Mouse (Mus musculus) adrenal gland, adult (tissue): Measurements from ENCODE around the gene Dnm3.

Experiments
- DNase-seq, 2 experiments: peaks; one replicate each; pipeline ENCODE4 v3.0.0; 2022 to 2023; ENCODE audit warnings: low spot score in 1 of 2; ENCODE audit not compliant: inconsistent age in 2 of 2

Gene Dnm3

GRCm38 (mm10) chr1:162181187-162181975 is 296.5 kb downstream of the Dnm3 start:
- no peak for DNase-seq

- peak in 1 of 2 experiments; percentile 29 for DNase-seq
These were observed 297.4 kb downstream of the Dnm3 start for GRCm38 (mm10) chr1:162180451-162180850.

GRCm38 (mm10) chr1:162179401-162179800 is 298.4 kb downstream of the Dnm3 start:
- no peak for DNase-seq

DNA sequence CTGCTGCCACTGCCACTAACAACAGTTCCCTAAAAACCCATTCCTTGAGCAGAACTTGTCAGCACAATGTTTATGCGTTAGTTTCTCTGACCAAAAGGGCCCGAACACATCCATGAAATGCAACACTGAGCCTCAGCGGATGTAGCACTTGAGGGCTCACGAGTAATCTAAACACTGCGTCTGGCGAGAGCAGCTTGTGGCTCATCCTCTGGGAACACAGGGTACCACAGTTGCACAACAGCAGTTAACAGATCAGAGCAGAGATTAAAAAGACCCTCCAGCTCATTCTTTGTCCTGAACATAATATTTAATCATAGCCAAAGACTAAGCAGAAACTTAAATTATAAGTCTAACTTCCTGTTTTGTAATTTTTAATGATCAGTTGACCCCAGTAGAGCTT is 305.0 kb downstream of the Dnm3 start:
- no peak for DNase-seq

DNA sequence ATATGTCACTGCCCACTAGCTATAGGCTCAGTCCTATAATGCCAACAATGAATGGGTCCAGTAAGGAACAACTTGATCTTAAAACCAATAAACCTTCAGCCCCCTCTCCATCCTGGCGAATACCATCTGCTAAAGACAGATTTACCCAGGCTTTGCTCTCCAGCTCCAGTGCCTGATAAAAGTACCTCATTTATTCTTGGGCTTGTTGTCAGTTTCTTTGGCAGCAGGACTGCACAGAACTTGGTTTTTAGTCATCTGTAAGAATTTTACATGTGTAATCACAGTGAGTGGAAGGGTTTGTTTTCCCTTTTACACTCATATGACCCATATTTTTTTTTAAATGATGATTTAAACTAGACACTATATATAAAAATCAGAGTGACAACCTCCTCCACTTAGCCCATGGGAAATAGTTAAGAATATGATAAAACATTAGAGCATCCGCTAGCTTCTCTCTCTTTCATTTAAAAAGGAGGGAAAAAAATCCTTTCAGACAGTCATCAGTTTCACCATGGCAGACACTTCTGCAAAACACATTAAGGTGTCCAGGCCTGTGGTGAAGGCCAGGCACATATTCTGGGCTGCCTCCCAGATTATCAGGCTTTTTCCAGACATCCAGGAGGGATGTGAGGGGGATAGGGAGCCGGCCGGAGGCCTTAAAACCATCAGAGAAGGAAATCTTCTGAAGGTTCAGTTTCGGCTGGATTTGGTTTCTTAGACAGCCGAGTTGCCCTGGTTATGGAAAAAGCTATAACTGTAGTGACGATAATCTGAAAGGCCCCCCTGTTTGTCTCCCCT is 313.9 kb downstream of the Dnm3 start:
- DNase-seq = no peak

- DNase-seq = peak in 1 of 2 experiments; percentile 29
These were observed 315.2 kb downstream of the Dnm3 start for GRCm38 (mm10) chr1:162162677-162163076.

DNA sequence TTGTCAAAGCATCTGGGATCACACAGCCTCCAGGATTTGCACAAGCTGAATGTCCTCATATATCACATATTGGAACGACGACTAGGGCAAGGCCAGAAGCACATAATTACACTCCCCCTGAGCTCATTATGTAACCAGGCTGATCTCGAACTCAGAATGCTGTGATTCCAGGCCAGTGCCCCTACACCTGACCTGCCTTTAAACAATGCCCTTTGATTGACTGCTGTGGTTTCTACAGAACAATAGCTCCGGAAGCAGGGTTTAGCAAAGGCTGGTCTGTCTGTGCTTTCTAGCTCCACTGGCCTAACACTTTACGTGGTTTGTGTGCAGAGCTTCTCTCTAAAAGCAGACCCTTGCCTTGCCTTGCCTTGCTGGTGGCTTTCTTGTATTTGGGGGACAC is 315.6 kb downstream of the Dnm3 start:
- peak in 1 of 2 experiments; percentile 24 for DNase-seq

GRCm38 (mm10) chr1:162160718-162161117 is 317.1 kb downstream of the Dnm3 start:
- DNase-seq = no peak

DNA sequence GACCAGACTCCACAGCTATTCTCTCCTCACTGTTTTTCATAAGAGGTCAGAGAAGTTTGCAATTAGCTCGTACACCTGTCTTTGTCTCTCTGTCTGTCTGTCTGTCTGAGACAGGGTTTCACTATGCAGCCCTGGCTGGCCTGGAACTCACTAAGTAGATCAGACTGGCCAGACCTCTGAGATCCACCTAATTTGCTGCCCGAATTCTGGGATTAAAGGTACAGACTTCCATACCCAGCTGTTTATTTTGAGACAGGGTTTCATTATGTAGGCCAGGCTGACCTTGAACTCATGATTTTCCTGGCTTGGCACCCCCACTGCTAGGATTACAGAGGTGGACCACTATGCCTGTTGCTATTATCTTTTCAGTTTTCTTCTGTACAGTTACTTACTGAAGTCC is 319.3 kb downstream of the Dnm3 start:
- no peak for DNase-seq

DNA sequence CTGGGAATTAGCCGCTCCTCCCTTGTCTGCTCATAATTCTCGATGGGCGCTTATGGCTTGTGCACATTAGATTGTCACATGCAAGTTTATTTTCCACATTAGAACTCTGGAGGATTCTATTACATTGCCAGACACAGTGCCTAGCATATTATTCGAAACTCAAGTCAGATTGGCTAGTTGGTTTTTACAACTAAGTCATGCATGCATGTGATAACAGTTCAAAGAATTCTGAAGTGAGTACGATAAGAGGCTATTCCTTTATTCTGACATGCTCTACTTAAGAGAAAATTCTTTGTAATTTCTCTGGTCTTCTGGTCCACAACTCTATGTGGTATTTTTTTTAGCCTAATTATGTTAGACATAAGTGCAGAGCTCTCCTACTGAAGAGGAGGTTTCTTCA is 320.2 kb downstream of the Dnm3 start:
- no peak for DNase-seq

- DNase-seq = no peak
These were observed 321.0 kb downstream of the Dnm3 start for GRCm38 (mm10) chr1:162156873-162157272.

- DNase-seq = no peak
These were observed 322.3 kb downstream of the Dnm3 start for GRCm38 (mm10) chr1:162155546-162155945.

GRCm38 (mm10) chr1:162153118-162153517 is 324.7 kb downstream of the Dnm3 start:
- DNase-seq = no peak

- DNase-seq = no peak
These were observed 328.1 kb downstream of the Dnm3 start for GRCm38 (mm10) chr1:162149730-162150129.

GRCm38 (mm10) chr1:162147554-162147953 is 330.3 kb downstream of the Dnm3 start:
- no peak for DNase-seq

DNA sequence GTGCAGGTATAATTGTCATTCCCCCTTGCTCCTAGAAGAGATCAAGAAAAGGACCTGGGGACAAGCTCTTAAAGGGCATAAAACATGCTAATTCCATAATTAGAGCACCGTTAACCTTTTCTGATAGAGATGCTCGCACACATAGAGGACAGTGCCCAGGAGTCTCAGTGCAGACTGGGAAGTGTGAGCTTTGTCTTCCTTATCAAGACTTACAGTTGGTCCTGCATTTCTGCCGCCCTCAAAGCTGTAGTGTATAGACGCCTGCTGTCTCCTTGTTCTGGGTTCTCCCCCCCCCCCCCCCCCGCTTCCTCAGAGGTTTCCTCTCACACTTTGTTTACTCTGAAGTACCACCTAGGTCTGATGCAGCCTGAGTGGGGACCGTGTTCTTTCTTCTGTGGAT is 332.1 kb downstream of the Dnm3 start:
- no peak for DNase-seq

GRCm38 (mm10) chr1:162144992-162145391 is 332.8 kb downstream of the Dnm3 start:
- DNase-seq = no peak

DNA sequence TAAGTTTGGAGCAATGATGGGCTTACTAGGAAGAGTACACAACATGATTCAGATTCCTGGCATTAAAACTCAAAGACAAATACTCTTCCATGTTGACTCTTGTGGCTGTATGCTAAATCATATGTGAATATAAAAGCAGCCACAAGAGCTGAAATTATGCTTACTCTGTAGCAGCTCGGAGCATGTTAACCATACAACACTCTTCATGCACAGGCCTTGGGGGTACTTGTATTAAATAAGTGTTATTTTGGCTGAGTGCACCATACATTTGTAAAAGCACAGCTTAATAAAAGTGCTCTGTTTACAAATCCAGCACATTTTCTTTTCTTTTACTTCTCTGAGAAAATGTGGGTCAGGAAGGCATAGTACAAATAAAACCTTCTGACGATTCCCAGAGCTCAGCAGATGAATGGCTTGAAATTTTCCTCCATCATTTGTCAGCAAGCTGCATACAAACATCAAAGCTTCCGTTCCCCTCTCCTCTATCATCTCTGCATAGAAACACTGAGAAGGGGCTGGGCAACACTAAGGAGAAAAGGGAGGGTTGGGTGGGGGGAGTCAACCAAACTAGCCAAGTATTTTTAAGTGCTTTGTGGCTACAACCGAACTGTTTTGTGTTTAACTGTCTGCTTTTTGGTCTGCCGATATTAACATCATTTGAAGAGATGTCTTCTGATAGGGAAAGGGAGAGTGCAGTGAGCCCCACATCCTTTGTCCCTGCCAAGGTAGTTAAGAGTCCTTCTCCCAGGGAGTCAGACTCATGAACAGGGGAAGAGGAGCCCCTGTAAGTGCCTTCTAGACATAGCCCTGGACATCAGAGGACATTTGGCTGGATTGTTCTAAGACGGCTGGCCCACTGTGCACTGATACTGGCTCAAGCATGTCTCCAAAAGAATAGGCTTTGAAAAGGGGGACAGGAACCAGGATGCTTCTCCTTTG is 333.6 kb downstream of the Dnm3 start:
- no peak for DNase-seq

DNA sequence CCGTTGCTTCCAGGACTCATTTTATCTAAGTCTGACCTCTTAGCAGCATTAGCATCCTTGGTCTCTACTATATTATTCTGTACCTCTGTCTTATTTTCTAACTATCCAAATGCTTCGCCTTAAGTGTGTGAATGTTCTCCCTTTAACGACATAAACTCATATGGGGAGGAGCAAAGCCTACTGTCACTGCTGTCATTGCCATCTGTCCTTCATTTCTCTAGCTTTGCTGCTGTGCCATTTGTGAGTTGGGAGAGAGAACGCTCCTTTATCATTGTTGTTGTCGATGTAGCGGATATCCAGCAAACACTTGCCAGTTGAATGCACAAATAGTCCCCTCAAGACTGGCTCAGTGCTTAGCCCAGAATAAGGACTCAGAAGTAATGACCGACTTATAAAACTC is 335.5 kb downstream of the Dnm3 start:
- DNase-seq = no peak

- no peak for DNase-seq
These were observed 341.5 kb downstream of the Dnm3 start for GRCm38 (mm10) chr1:162136328-162136727.
